Mouse (Mus musculus) left cerebral cortex, postnatal 36 days (tissue): Measurements from ENCODE around the gene Plekhm3. TPM values are rescaled to one million over a fixed set of nuclear protein-coding genes. Genes with fewer than 3 reads are reported as not detected.

ENCODE experiments used
- DNase-seq, 2 experiments: peaks; one replicate each; pipeline ENCODE4 v3.0.0; 2021 to 2022; ENCODE audit warnings: low spot score in 2 of 2, mixed read lengths in 1 of 2
- intact Hi-C: fragments of 180-260 bp; cut with DNase I; formaldehyde crosslinking; loops from one replicate; pipeline ENCODE4 v1.15.1; 2025
- total RNA-seq, 2 experiments: library from RNA; stranded (reverse); gene quantifications; 2 replicates each; pipeline ENCODE4 v1.2.3; 2021

Plekhm3 gene
- total RNA-seq, 2 experiments from 2014 or later: 34.6 to 40.4 TPM

- no peak for DNase-seq
- intact Hi-C loops: loop anchor here (5.0 kb wide), 1 partner anchor 179 kb away; no protein-coding TSS in a partner anchor
These were observed 218.0 kb downstream of the Plekhm3 start for GRCm38 (mm10) chr1:64738661-64739082.

- intact Hi-C loops: loop anchor here (5.0 kb wide), 1 partner anchor 179 kb away; no protein-coding TSS in a partner anchor
- DNase-seq: no peak
These were observed 218.5 kb downstream of the Plekhm3 start for GRCm38 (mm10) chr1:64738180-64738555.

- DNase-seq: peak; percentile 59 to 68
- intact Hi-C loops: loop anchor here (5.0 kb wide), 1 partner anchor 180 kb away; no protein-coding TSS in a partner anchor
These were observed 219.0 kb downstream of the Plekhm3 start, which contains the start of gene Fzd5 for GRCm38 (mm10) chr1:64737502-64738179. TSS of gene Fzd5 (minus strand) at chr1:64737751.

GRCm38 (mm10) chr1:64736681-64737501 lies 219.7 kb downstream of the Plekhm3 start:
- intact Hi-C loops: loop anchor here (5.0 kb wide), 1 partner anchor 180 kb away; no protein-coding TSS in a partner anchor

More at GRCm38 (mm10) chr1:64736681-64737501, 219.7 kb downstream of the Plekhm3 start:
- DNase-seq: no peak

Other genes starting within 250 kb of the Plekhm3 start
- 1 to 10 TPM; 1.1 to 1.2 TPM for gene Fzd5, start 219.1 kb downstream of the Plekhm3 start, total RNA-seq
- gene Akr1cl, start 75.9 kb upstream of the Plekhm3 start, total RNA-seq: not detected
- gene Cryge, start 94.3 kb upstream of the Plekhm3 start, total RNA-seq: not detected
- not detected for gene Crygd, start 106.6 kb upstream of the Plekhm3 start, total RNA-seq
- not detected for gene Crygc, start 116.9 kb upstream of the Plekhm3 start, total RNA-seq
- gene Crygb, start 125.5 kb upstream of the Plekhm3 start, total RNA-seq: not detected
- under 1 TPM in 1 of 2 experiments, not detected in 1; 1.00 TPM for gene Cryga, start 146.5 kb upstream of the Plekhm3 start, total RNA-seq
- under 1 TPM; 0.84 to 0.86 TPM for gene Gm28845, start 162.7 kb upstream of the Plekhm3 start, total RNA-seq
- 1 to 10 TPM; 6.7 to 7.2 TPM for gene D630023F18Rik, start 166.4 kb upstream of the Plekhm3 start, total RNA-seq
- gene Idh1, start 229.7 kb upstream of the Plekhm3 start, total RNA-seq: 10 to 100 TPM; 40.2 to 45.9 TPM
- gene Pikfyve, start 229.9 kb upstream of the Plekhm3 start, total RNA-seq: 10 to 100 TPM; 48.7 to 54.9 TPM